Mouse (Mus musculus) heart, postnatal 25 days (tissue): Measurements from ENCODE around the gene 4930539E08Rik. TPM values are rescaled to one million over a fixed set of nuclear protein-coding genes. Genes with fewer than 3 reads are reported as not detected.
A peak's percentile ranks its signal among the peaks of the same experiment; 100 is the strongest.

Experiments used
- DNase-seq: peaks from one replicate; pipeline ENCODE4 v3.0.0; 2022; ENCODE audit warnings: low spot score
- intact Hi-C: fragments of 180-260 bp; cut with DNase I; formaldehyde crosslinking; loops from one replicate; pipeline ENCODE4 v1.15.1; 2025
- total RNA-seq, 2 experiments: library from RNA; stranded (reverse); gene quantifications; 2 replicates each; pipeline ENCODE4 v1.2.3; 2021

The 4930539E08Rik gene
- total RNA-seq = under 1 TPM; 0.05 to 0.50 TPM

DNA sequence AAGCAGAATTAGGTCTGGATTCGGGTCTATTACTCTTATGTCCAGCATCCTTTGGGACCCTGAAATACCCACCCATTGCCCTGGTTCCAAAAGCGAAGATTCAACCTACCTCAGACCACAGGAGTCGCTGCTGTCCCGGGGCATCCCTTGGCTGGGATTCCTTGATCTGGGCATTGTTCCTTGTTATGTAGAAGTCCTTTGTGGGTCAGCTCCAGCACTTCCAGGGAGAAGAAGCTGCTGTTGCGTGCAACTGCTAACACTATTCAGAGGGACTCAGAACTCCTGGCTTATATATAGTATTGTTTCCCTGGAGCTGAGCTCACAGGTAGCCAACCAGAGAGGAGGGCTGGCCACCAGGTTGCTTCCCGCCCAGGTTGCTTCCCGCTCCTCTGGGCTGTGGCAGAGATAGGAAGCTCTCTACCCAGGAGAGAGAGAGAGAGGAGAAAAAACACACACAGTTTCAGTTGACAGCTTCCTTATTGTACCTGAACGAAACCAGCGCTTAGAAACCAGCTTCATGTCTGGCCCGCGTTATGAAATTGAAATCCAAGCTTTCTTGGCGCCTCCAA is at the start of gene 4930539E08Rik:
TSS of gene 4930539E08Rik (minus strand) at position 265 of the 569 bp plus-strand sequence.
- intact Hi-C loops = no loop called here
- no peak for DNase-seq

DNA sequence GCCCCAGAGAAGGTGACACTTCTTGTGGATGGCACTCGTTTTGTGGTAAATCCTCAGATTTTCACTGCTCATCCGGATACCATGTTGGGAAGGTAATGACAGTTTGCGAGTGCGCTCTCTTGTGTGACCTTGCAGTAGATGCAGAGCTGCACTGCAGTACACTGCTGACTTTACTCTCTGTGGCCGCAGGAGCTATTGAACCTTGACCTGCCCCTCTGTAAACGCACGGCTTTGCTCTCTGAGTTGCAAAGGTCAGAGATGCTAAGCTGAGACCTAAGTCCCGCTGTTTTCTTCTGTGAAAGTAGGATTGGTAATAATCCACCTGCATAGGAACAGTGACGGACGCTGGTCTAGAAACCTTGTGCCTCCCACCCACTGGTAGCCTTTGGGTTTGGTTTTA is 46.5 kb upstream of the 4930539E08Rik start:
- intact Hi-C loops = no loop called here
- DNase-seq = no peak

DNA sequence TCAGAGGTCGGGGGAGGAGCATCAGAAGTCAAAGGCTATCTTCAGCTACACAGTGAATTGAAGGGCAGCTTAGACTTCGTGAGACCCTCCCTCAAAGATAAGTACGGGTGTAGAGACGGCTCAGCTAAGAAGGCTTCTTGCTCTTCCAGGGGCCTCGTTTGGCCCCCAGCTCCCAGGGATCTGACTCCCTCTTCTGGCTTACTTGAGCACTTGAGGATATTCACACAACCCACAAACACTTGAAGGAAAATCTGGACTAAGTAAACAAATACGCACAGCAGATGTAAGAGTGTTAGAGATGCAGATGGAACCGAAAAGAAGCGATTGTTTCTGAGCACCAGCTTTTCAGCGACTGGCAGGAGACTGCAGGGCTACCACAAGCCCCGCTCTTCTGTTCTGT is 45.5 kb upstream of the 4930539E08Rik start:
- DNase-seq = no peak
- intact Hi-C loops = no loop called here

DNA sequence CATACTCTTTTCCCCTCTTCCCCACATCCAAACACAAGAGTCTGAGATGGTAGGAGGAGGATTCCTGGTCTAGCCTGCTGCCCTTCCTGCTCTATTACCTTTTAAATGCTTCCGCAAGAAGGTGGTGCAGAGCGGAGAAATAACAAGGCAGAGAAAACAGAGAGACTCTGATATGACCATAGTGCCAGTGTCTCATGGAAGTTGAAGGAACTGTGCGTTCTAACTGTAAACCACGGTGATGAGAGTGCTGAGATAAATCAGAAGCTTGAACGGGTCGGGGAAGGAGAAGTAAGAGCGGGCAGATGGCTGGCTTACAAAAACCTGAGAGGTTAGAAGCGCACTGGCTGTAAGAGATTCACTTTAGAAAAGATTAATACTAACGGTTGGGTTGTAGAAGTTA is 39.3 kb upstream of the 4930539E08Rik start:
- intact Hi-C loops = no loop called here
- no peak for DNase-seq

DNA sequence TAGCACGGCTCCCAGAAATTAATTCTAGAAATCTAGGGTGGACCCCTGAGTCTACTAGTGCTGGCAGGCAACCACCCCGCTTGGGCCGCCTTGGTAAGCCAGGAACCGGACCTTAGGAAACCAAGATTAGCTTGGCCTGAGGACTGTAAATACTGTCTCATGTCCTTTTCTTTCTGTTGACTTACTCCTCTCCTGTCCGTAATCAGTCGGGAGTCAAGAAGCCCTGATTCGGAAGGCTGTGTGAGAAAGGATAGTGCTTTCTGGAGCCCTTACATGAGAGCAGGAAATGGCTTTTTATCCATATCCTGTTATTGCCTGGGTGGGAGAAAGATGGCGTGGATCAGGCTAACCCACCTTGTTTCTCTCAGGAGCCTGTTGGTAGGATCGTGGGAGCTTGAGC is 38.1 kb upstream of the 4930539E08Rik start:
- DNase-seq = no peak
- intact Hi-C loops = loop anchor here (2.0 kb wide), 1 partner anchor 22 kb away; no protein-coding TSS in a partner anchor

DNA sequence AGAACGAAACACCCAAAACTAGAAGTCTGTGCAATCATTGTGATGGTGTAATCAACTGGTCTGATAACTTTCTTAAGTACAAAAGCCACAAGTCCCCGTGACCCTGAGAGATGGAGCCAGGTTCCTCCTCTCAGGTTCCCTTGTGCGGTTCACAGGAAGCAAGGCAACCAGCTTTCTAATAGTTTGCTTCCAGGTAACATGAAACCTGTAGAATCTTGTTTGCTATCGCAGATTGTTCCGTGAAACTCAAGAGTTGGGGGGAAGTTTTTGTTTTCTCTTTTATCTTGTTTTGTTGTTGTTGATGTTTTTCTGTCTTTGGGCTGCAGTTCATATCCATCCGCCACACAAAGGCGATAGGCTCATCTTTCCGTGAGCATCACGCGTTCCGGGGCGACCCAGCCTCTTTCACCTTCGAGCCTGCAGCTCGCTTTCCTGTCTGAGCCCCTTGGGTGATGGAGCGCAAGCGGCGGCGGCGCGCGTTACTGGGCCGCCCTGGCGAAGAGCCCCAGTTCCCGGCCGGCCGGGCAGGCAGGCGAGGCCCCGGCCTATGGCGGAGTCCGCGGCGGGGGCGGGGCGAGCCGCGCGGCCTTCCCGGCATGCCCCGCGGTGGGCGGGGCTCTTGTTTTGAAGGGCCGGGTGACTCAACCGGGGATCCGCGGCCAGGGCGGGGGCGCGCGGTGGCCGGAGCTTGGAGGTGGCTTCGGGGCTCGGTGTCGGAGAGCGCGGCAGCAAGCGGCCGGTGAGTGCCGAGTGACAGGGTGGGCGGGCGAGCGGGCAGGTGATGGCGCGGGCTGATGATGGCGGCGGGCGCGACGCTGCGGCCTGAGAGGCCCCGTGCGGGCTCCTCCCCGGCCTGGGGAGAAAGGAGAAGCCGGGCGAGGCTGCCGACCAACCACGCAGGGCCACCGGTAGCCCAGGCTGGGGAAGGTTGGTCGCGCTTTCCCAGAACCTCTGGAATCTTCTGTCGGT is 37.0 kb upstream of the 4930539E08Rik start, which contains the start of gene Kctd20:
TSS of gene Kctd20 (plus strand) at position 120 of the 969 bp plus-strand sequence.
- intact Hi-C loops = loop anchor here (2.0 kb wide), 1 partner anchor 21 kb away; no protein-coding TSS in a partner anchor
- DNase-seq = peak; percentile 92

DNA sequence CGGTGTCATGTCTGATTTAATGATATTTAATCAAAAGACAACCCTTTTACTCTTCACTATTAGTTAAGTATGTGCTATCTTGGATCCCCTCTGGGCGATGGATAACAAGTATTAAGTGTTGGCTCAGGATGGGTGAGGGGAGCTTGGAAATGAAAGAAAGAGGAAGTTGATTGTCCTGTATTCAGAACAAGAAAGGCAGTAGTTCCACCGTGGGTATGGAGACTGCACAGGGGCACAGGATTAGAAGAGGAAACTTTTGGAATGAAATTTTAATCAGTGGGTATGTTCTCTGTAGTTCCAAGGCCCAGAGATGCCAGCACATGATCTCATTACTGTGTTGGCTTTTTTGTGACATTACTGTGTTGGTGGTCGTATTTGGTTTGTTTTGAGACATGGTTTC is 35.6 kb upstream of the 4930539E08Rik start:
- intact Hi-C loops = no loop called here
- DNase-seq = no peak

DNA sequence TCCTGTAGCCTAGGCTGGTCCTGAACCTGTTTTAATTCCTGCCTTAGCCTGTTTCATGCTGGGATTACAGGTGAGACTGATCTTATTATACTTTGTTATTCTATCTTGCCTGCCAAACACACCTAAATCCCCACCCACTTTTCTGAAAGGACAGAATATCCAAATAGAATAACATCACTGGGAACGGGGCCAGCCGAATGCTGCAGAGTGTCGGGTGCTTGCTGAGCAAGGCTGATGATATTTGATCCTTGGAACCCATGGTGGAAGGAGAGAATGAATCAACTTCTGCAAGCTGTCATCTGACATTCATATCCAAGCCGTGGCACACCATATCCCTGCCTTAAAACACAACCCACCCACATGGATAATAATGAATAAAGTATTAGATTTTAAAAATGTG is 33.5 kb upstream of the 4930539E08Rik start:
- no peak for DNase-seq
- intact Hi-C loops = no loop called here

DNA sequence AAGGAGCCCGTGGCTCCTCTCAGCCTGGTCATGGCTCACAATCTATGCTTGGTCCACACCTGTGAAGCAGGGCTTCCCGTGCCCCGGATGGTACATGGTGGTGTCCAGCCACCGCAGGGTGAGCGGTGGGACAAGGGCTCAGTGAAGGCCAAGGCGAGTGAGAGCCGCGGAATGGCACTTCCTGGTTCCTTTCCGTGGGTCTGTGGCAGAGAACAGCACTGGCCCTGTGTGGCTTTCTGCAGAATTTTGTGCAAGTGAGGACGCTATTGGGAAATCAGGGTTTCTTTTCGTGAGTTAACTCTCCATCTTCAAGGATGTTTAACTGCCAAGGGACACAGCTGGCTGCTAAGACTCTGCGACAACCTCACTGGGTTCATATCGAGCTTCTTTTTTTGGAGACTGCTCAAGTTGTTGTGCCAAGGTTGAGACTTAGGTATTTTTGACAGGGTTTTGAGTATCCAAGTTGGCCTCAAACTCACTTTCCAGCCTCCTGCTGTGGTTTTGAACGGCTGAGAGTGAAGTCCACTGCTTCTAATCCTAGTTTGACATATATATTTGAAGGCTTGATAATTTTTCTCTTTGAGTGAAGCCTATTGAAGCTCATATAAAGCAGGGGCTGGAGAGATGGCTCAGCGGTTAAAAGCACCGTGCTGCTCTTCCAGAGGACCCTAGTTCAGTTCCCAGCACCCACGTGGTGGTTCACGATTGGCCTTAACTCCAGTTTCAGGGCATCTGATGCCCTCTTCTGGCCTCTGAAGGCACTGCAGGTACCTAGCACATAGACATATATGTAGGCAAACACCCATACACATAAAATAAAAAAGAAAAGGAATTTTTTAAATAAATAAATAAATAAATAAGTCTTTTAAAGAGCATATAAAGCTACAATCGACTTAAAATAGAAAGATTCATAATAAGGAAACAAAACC is 32.2 kb upstream of the 4930539E08Rik start:
- DNase-seq = no peak
- intact Hi-C loops = no loop called here

DNA sequence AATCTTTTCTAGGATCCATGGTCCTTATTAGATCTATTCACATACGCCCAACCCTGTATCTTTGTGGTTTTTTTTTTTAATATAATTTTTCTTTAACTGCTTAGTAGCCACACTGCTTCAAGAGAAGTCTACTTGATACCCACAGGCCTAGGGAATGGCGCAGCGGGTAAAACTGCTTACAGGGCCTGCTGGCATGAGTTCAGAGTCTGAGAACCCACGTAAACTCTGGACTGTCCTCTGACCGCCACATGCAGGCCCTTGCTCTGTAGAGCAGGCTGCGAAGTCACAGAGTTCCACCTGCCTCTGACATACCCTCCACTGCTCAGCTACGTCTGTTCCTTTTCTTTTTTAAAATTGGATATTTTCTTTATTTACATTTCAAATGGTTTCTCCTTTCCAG is 29.4 kb upstream of the 4930539E08Rik start:
- DNase-seq = no peak
- intact Hi-C loops = no loop called here

DNA sequence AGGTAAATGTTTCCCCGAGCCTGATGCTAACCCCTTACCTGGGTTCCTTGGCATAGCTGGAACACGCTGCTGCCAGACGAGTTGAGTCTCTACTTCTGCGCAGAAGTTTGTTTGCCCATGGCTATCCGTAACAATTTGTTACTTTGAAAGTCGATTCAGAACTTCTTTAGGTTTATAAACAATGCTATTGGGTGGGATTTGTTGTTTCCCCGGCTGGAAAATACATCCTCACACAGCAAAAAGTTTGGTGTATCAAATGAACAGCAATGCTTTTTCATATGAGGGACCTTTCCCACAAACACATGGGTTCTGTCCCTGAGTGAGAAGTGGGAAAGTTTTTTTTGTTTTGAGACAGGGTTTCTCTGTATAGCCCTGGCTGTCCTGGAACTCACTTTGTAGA is 28.6 kb upstream of the 4930539E08Rik start, which contains the start of gene Pxt1:
TSS of gene Pxt1 (minus strand) at position 101 of the 400 bp plus-strand sequence.
- DNase-seq = no peak
- intact Hi-C loops = no loop called here

DNA sequence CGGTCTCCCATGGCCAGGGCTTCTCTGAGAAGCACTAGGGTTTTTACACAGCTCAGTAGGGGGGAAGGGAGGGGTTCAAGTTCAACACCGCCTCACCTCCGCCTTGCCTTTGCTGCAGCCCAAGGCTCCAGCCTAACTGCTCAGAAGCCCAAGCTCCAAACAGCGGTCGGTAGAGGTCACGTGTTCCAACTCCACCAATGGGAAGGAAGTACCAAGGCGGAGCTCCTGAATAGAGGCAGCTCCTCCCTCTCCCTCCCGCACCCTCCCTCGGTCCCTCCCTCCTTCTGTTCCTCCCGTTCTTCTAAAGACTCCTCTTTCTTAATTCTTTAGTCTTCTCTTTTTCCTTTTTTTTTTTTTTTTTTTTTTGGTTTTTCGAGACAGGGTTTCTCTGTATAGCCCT is 27.0 kb upstream of the 4930539E08Rik start:
- intact Hi-C loops = no loop called here

DNA sequence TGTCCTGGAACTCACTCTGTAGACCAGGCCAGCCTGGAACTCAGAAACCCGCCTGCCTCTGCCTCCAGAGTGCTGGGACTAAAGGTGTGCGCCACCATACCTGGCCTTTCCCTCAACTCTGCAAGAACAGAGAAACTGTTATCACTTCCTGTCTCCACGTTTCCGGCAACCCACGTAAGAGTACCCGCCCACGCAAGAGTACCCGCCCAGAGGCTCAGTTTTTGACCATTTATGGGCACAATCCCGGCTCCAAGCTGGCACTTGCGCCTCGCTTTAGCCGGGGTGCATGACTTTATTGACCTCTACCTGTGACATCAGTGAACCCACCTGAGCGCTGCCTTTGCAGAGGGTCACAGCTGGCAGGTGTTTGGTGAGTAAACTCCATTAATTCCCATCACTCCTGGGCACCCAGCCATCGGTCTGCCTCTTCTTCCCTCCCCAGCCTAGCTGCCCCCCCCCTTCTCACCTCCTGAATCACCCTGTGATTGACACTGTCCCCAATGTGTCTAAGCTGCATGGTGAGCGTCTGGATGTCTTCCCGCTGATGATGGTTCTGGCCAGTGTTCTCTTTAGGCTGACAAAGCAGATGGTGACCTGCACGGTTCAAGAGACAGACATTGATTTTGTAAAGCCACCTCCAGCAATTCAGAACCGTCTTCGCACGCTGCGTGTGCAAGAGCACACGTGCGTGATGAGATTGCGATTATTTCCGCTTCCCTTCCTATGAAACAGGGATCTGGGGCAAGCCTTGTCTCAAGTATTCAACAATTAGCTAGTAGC is 25.8 kb upstream of the 4930539E08Rik start:
- intact Hi-C loops = no loop called here
- DNase-seq = no peak

More for the DNA sequence above, 27.0 kb upstream of the 4930539E08Rik start:
- DNase-seq = no peak

DNA sequence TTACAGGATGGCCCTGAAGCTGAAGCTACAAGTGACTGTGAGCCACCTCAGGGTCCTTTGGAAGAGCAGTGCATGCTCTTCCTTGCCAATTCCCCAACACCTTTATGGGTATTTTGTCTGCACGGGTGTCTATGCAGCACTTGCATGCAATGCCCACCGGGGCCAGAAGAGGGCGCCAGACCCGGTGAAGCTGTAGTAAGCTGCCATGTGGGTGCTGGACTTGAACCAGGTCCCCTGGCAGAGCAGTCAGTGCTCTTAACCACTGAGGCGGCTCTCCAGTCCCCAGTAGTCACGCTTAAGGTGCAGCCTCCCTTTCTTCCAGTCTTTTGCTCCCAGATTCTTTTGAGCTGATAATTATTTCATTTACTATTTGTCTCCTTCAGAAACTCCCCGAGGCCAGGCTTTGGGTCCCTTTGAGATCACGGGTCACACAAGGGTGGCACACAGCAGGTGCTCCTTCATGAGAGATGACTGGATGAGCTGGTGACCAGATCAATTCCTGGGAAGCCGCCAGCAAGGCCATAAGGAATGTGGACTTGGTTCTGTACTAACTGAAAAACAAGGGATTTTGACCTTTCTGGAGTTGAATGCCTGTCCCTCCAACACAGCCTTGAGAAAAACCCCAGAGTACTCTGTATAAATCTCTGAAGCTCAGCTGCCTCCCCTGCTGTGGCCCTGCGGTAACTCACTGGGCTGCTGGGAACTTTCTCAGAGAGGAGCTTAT is 21.7 kb upstream of the 4930539E08Rik start:
- DNase-seq = no peak
- intact Hi-C loops = no loop called here

DNA sequence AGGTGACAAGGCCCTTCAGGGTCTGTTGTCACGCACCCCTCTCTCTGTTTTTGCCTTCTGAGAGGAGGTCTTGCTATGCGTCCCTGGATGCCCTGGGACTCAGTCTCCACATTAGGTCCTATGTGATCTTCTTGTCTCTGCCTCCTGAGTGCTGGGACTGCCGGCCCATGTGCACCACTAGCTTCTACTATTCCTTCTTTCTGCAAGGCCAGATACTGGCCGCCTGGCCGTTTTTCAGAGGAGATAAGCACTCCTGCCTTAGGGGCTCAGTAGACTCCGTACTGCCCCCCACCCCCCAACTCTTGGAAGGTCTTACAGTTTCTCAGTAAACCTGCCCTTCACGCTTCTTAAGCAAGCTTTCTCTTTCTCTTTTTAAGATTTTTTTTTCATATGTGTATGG is 21.0 kb upstream of the 4930539E08Rik start:
- DNase-seq = no peak
- intact Hi-C loops = no loop called here

DNA sequence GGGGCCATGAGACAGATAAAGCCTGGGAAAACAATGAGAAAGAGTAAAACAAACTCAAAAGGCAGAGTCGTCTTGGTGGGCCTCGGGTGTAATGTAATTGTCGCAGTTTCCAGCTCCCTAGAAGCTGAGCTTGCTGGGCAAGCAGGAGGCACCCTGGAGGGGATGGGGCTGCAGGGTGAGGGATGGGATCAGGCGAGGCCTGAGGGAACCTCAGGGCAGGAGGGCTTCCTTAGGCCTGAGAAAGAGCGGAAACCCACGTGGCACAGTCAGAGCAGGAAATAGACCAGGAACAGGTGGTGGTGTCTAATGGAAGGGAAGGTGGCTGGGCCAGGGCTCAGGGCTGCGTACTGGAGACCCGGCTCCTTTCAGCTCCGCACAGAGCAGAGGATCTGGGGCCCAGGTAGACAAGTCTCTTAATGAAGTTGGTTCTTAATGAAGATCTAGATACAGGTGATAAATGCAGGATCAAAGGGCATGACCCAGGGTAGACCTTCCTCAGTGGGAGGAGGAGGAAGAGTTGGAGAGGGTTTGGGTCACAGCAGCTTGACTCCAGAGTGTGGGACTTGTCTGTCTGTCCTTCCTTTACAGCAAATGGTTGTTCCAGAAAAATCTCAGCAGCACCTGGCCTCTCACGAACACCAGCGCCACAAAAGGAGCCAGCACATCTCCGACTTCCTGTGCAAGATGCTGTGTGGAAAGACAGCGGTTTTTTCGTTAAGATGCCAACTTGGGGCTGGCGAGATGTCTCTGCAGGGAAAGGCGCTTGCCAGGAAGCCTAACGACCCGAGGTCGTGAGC is 19.2 kb upstream of the 4930539E08Rik start:
- intact Hi-C loops = no loop called here
- no peak for DNase-seq

DNA sequence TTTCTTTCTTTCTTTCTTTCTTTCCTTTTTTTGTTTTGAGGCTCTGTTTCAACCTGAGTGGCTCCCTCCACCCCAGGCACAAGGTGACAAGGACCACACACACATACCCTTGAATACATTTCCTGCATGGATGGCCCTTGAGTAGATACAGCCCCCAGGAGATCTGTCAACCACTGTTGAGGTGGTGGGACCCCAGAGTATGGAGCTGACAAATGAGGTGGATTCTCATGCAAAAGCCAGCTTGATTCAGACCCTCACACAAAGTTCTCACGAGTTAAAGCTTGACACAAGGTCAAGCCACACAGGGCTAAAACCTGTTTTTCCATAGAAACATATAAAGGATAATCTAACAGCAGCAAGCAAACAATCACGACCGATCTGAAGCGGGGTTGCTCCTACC is 17.1 kb upstream of the 4930539E08Rik start:
- DNase-seq = no peak
- intact Hi-C loops = no loop called here
